Mouse (Mus musculus) gonadal fat pad, adult 2 months (tissue): ENCODE data around the gene Pknox2. TPM values are rescaled to one million over a fixed set of nuclear protein-coding genes. Genes with fewer than 3 reads are reported as not detected.

Experiments
- DNase-seq: peaks from one replicate; pipeline ENCODE4 v3.0.0-alpha.2; 2012; ENCODE audit warnings: low read depth
- polyA plus RNA-seq: library from polyadenylated mRNA; depleted of rRNA; stranded (reverse); fragments of >200 nt; gene quantifications from 2 replicates; pipeline ENCODE4 v1.2.3, GENCODE M21; 2012

Pknox2 gene
- polyA plus RNA-seq, 1 experiment, result 4.9 TPM

- no peak for DNase-seq
These were observed 204.6 kb downstream of the Pknox2 start for GRCm38 (mm10) chr9:36942561-36942960.

GRCm38 (mm10) chr9:36942131-36942530 is 205.1 kb downstream of the Pknox2 start:
- no peak for DNase-seq

- no peak for DNase-seq
These were observed 205.6 kb downstream of the Pknox2 start for GRCm38 (mm10) chr9:36941565-36941964.

GRCm38 (mm10) chr9:36938601-36939078 is 208.6 kb downstream of the Pknox2 start:
- no peak for DNase-seq

- DNase-seq, result no peak
These were observed 213.3 kb downstream of the Pknox2 start for GRCm38 (mm10) chr9:36933813-36934493.

GRCm38 (mm10) chr9:36932950-36933812 is 214.0 kb downstream of the Pknox2 start:
- DNase-seq, result no peak

- DNase-seq, result no peak
These were observed 215.6 kb downstream of the Pknox2 start for GRCm38 (mm10) chr9:36931657-36932056.

GRCm38 (mm10) chr9:36923753-36924152 is 223.5 kb downstream of the Pknox2 start:
- DNase-seq, result no peak

- DNase-seq, result no peak
These were observed 225.3 kb downstream of the Pknox2 start for GRCm38 (mm10) chr9:36921718-36922415.

GRCm38 (mm10) chr9:36919472-36919871 is 227.7 kb downstream of the Pknox2 start:
- no peak for DNase-seq

GRCm38 (mm10) chr9:36918582-36918981 is 228.6 kb downstream of the Pknox2 start:
- DNase-seq, result no peak

GRCm38 (mm10) chr9:36916915-36917314 is 230.3 kb downstream of the Pknox2 start:
- DNase-seq, result no peak

- DNase-seq, result no peak
These were observed 230.8 kb downstream of the Pknox2 start for GRCm38 (mm10) chr9:36916362-36916761.

GRCm38 (mm10) chr9:36905452-36905851 is 241.8 kb downstream of the Pknox2 start:
- DNase-seq, result no peak

- no peak for DNase-seq
These were observed 246.7 kb downstream of the Pknox2 start for GRCm38 (mm10) chr9:36900464-36900863.

GRCm38 (mm10) chr9:36898560-36898959 is 248.6 kb downstream of the Pknox2 start:
- no peak for DNase-seq

GRCm38 (mm10) chr9:36895009-36895693 is 252.1 kb downstream of the Pknox2 start:
- no peak for DNase-seq

GRCm38 (mm10) chr9:36894242-36894641 is 253.0 kb downstream of the Pknox2 start:
- no peak for DNase-seq

GRCm38 (mm10) chr9:36893413-36893990 is 253.7 kb downstream of the Pknox2 start:
- DNase-seq, result no peak

GRCm38 (mm10) chr9:36890552-36890951 is 256.7 kb downstream of the Pknox2 start:
- no peak for DNase-seq

GRCm38 (mm10) chr9:36885237-36885636 is 262.0 kb downstream of the Pknox2 start:
- no peak for DNase-seq
